Mouse (Mus musculus) left cerebral cortex, adult 8-10 months (tissue): ENCODE measurements around the gene Rpl31. TPM values are rescaled to one million over a fixed set of nuclear protein-coding genes. Genes with fewer than 3 reads are reported as not detected.

Experiments used
- DNase-seq, 2 experiments: peaks; one replicate each; pipeline ENCODE4 v3.0.0; 2022; ENCODE audit warnings: low spot score in 2 of 2
- total RNA-seq, 4 experiments: library from RNA; stranded (reverse); gene quantifications; 2 replicates each; pipeline ENCODE4 v1.2.4; 2022

Rpl31 gene
- total RNA-seq, 4 experiments from 2014 or later = 546 to 598 (median 563) TPM

GRCm38 (mm10) chr1:39398284-39398683 lies 30.6 kb downstream of the Rpl31 start:
- DNase-seq = no peak

- DNase-seq = no peak
These were observed 31.6 kb downstream of the Rpl31 start for GRCm38 (mm10) chr1:39399228-39399627.

DNA sequence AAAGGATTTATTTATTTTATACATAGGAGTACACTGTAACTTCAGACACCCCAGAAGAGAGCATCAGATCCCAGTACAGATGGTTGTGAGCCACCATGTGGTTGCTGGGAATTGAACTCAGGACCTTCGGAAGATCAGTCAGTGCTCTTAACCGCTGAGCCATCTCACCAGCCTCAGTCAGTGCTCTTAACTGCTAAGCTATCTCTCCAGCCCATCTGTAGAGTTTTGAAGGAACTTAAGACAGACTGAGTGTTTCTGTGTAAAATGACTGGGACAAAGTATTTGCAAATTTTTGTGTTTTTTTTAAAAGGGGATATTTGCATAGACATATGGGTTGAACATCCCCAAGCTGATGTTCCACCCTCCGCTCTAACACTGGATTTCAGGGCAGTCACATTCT lies 32.5 kb downstream of the Rpl31 start:
- DNase-seq = no peak

GRCm38 (mm10) chr1:39407108-39407507 lies 39.5 kb downstream of the Rpl31 start:
- no peak for DNase-seq

DNA sequence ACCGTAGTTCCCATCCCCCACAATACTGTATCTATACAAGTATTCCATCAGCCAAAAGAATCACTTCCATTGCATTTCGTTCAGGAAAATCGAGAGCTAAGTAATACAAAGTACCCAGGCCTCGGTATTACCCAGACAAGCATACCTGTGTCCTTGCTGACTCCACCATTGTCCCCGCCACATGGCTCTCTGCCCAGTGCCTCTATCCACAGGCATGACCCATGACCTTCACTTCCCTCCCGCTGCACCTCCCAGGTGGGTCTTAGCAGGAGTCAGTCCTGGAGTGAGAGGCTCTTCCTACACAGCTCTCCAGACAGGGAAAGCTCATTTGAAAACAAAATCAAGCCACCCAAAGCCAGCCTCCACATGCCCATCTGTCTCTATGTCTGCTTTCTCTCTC lies 40.5 kb downstream of the Rpl31 start:
- no peak for DNase-seq

- DNase-seq = no peak
These were observed 41.0 kb downstream of the Rpl31 start for GRCm38 (mm10) chr1:39408668-39409067.

DNA sequence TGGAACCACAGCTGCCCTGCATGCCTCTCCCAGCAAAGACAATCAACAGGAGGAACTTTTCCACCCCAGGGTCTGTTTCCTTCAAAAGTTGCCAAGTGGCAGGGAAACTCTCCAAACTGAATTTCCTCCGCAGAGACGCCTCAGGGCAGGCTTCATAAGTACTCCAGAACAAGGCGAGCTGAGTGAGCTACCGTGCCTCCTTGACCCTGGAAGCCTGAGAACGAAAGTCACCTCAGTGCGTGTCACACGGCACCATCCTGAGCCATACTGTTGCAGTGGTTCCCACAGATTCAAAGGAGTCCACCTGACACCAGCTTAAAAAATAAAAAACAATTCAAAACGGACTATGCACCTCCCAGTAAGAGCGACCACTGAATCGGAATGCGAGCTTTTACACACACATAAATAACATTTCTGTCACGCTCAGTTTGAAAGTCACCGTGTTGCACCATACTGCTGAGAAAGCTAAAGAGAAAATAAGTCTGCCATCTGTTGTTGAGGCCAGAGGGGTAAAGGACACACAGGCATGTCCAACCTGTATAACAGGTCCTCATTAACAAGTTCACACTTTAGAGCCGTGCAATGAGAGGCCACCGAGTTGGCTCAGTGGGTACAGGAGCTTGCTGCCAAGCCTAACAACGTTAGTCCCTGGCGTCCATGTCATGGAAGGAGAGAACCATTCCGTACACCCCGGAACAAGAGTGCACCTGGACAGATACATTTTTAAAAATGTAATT lies 42.6 kb downstream of the Rpl31 start:
- DNase-seq = no peak

DNA sequence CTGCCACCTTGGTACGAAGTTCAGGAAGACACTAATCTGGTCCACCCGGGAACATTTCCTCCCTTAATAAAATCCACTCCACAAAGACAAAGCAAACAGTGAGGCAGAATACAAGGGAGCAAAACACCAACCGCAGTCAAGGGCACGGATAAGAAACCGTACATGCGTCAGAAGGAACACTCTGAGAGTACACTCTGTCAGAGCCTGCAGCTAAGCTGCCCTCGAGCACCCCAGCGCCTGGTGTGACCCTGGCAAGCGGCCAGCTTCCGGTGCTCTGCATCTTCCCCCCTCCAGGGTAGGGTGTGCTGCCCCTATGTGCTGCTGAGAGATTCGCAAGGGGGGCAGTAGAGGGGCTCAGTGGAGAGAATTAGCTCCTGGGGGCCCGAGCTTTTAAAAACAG lies 50.2 kb downstream of the Rpl31 start:
- no peak for DNase-seq

DNA sequence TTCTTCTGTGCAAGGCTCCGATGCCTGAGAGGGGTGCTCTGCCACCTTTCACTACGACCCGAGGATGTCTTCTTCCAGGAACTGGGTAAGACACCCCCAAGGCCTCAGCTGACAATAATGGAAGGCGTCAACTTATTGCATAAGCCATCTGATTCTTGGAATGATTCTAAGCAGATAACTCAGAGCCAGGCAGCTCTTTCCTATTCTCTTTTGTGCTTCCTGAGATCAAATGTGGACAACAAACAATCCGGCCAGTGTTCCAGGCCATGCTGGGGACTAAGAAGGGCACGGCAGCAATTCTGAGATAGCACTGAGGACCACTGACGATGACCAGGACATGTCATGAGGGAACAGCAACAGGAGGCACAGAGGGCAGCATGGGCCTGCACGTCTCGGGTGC lies 51.2 kb downstream of the Rpl31 start:
- DNase-seq = no peak

GRCm38 (mm10) chr1:39420987-39421386 lies 53.3 kb downstream of the Rpl31 start:
- no peak for DNase-seq

Other genes starting within 250 kb of the Rpl31 start
- gene Npas2, start 174.1 kb upstream of the Rpl31 start, total RNA-seq = 10 to 100 TPM; 53.6 to 61.4 (median 58.7) TPM
- gene Tbc1d8, start 110.9 kb downstream of the Rpl31 start, total RNA-seq = 10 to 100 TPM; 28.5 to 32.2 (median 29.6) TPM
- gene Cnot11, start 167.2 kb downstream of the Rpl31 start, total RNA-seq = 10 to 100 TPM; 23.5 to 28.0 (median 25.1) TPM
- 10 to 100 TPM; 27.0 to 37.2 (median 30.8) TPM for gene Rnf149, start 209.6 kb downstream of the Rpl31 start, total RNA-seq